ENCODE assay signal across 25 mouse cellular contexts in the genomic region with DNA sequence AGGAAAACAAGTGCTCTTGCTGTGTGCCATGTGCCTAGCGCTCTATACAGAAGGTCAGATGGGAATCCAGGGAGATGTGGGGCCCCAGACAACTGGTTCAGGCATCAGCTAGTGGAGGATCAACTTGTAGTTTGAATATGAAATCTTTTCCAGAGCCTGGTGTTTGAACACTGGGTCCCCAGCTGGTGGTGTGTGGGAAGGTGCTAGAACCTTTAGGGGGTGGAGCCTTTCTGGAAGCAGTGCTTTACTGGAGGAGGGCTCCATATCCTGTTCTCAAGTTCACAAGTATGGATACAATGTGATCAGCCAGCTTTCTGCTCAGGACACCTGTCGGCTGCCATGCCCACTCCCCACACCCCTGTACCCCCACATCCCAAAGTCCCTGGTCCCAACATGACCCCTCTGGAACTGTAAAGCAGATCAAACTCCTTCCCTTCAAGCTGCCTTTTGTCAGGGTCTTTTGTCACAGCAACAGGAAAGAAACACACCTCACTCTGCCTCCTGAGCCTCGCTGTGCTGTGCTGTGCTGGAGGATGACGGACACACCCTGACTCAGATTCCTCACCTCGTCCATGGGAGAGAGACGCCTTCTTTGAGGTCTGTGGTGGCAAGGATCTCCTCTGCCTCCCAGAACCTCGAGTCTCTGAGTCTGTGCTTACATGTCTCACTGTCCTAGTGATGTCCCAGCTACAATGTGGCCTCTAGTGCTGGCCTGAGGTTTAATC.
DNase-seq lines count a peak whose midpoint lies in the region; TF ChIP-seq lines count a peak whose summit lies in the region.
"Had no signal": no experiment of that assay in that cellular context is flagged by ENCODE, and none has a peak within 500 bp of the region (broad histone marks: within the 10 kb centered on the region; RNA-seq: fewer than 3 reads in every experiment).

No protein-coding gene starts in this region.

- no peak for TF ChIP-seq EP300 in heart, adult 2 months (IDR thresholded peaks at IDR 0.05; ENCODE audit: insufficient read depth, low read depth, low read length)

- H3K4me1 ChIP-seq in heart, adult 2 months (ENCODE audit: control insufficient read depth, insufficient read depth, low read length): no peaks in the 10 kb centered on the region
- H3K4me1 ChIP-seq: heart, embryonic 15.5 days had no signal

- no peaks in the 10 kb centered on the region for H3K27me3 ChIP-seq in heart, adult 2 months (ENCODE audit: control insufficient read depth, insufficient read depth, low read length)
- H3K27me3 ChIP-seq: embryonic facial prominence, embryonic 15.5 days; heart, embryonic 15.5 days; limb, embryonic 12.5 days; lung, embryonic 15.5 days; midbrain, embryonic 12.5 days had no signal

- H3K36me3 ChIP-seq in heart, adult 2 months (ENCODE audit: control insufficient read depth, insufficient read depth, low read length): no peaks in the 10 kb centered on the region
- H3K36me3 ChIP-seq: embryonic facial prominence, embryonic 15.5 days; heart, embryonic 15.5 days; limb, embryonic 12.5 days; lung, embryonic 15.5 days; midbrain, embryonic 12.5 days had no signal

- peak; percentile 35 to 48 for DNase-seq in layer of hippocampus, postnatal 36 days
- DNase-seq in layer of hippocampus, postnatal 14 days (ENCODE audit: low spot score in 2 of 2): no peak
- peak; percentile 7 for DNase-seq in CD4-positive helper T cell, adult 2 months (ENCODE audit: low read depth, low spot score)
- DNase-seq in ZHBTc4 (ENCODE audit: low read depth, low spot score): peak; percentile 78
- peak; percentile 39 to 70 for DNase-seq in left cerebral cortex, adult 9 months (ENCODE audit: low spot score in 2 of 2)
- DNase-seq in thymus, postnatal 14 days: no peak
- no peak for DNase-seq in heart, adult 2 months
- DNase-seq in spleen, postnatal 10 days (ENCODE audit: low spot score in 2 of 2): no peak
- DNase-seq: adrenal gland, postnatal 10 days; B cell, adult 2 months; cerebellum, adult 11-12 months; cerebellum, postnatal 25 days; forebrain, postnatal 0 days; gastrocnemius, postnatal 25 days; heart, postnatal 4 days; kidney, postnatal 36 days; thymus, postnatal 25 days had no signal

- H3K79me2 ChIP-seq in heart, adult 2 months (replicated peaks; ENCODE audit: control insufficient read depth, insufficient read depth, low read length): no peaks in the 10 kb centered on the region

- H3K4me3 ChIP-seq in heart, adult 2 months: no peak overlapping the region
- H3K4me3 ChIP-seq: embryonic facial prominence, embryonic 15.5 days; heart, embryonic 15.5 days; limb, embryonic 12.5 days; lung, embryonic 15.5 days; midbrain, embryonic 12.5 days had no signal

- no peak for TF ChIP-seq CTCF in heart, adult 2 months (IDR thresholded peaks at IDR 0.05)

- no peak for TF ChIP-seq POLR2A in heart, adult 2 months (IDR thresholded peaks at IDR 0.05; ENCODE audit: insufficient read depth, low read depth, low read length)

- WGBS in heart, adult 2 months: 63% methylated on average over 7 of the region's 7 CpGs

- H3K9ac ChIP-seq in heart, adult 2 months (ENCODE audit: low read depth, low read length): no peak overlapping the region
- H3K9ac ChIP-seq: embryonic facial prominence, embryonic 15.5 days; forebrain, postnatal 0 days; heart, embryonic 15.5 days; limb, embryonic 12.5 days; liver, embryonic 14.5 days; lung, embryonic 15.5 days; midbrain, embryonic 12.5 days had no signal

- no peak overlapping the region for H3K27ac ChIP-seq in heart, adult 2 months
- H3K27ac ChIP-seq: embryonic facial prominence, embryonic 15.5 days; heart, embryonic 15.5 days; limb, embryonic 12.5 days; liver, embryonic 14.5 days; lung, embryonic 15.5 days; macrophage; midbrain, embryonic 12.5 days; stomach, postnatal 0 days had no signal

- intact Hi-C loops in heart, adult 2 months (cut with DNase I): no loop called here

Comparison
In these comparisons a context has a peak if more than half of its experiments do, and no peak if none do; other contexts are left out.
1. DNase-seq: peak in layer of hippocampus, postnatal 36 days (2 of 2), CD4-positive helper T cell, adult 2 months (single experiment), ZHBTc4 (single experiment) and left cerebral cortex, adult 9 months (2 of 2); none in layer of hippocampus, postnatal 14 days (0 of 2), thymus, postnatal 14 days (single experiment), heart, adult 2 months (0 of 2) and spleen, postnatal 10 days (0 of 2).